Mouse (Mus musculus) neural tube, embryonic 11.5 days (tissue): ENCODE data around the gene Ubox5. TPM values are rescaled to one million over a fixed set of nuclear protein-coding genes. Genes with fewer than 3 reads are reported as not detected.

Experiments used
- ATAC-seq: fragments of 200-750 bp; cut with Nextera tagmentation; 2 replicates; pipeline ENCODE4 v1.8.0; 2017; ENCODE audit warnings: moderate number of reproducible peaks, mild to moderate bottlenecking, moderate TSS enrichment, moderate library complexity; ENCODE audit not compliant: insufficient read depth, low FRiP score, low TSS enrichment
- DNase-seq: peaks from one replicate; pipeline ENCODE4 v3.0.0-alpha.2; 2015; ENCODE audit warnings: low spot score
- H3K27ac ChIP-seq: fragments of 300-500 bp; sonication (generic); 2 replicates; pipeline ENCODE4 v1.5.1; 2014; ENCODE audit warnings: low read depth, mild to moderate bottlenecking, low read length
- H3K27me3 ChIP-seq: fragments of 300-500 bp; sonication (generic); 2 replicates; pipeline ENCODE4 v1.6.1; 2014; ENCODE audit warnings: mild to moderate bottlenecking, low read length, mixed read lengths; ENCODE audit not compliant: control insufficient read depth, insufficient read depth
- H3K36me3 ChIP-seq: fragments of 300-500 bp; sonication (generic); 2 replicates; pipeline ENCODE4 v1.6.1; 2014; ENCODE audit warnings: mild to moderate bottlenecking, low read length, moderate library complexity, mixed read lengths; ENCODE audit not compliant: control insufficient read depth, insufficient read depth
- H3K4me1 ChIP-seq: fragments of 300-500 bp; sonication (generic); 2 replicates; pipeline ENCODE4 v1.6.1; 2014; ENCODE audit warnings: low read length, mixed read lengths; ENCODE audit not compliant: control insufficient read depth, insufficient read depth
- H3K4me2 ChIP-seq: fragments of 300-500 bp; sonication (generic); 2 replicates; pipeline ENCODE4 v1.6.1; 2014; ENCODE audit warnings: low read depth, mild to moderate bottlenecking, moderate library complexity
- H3K4me3 ChIP-seq: fragments of 300-500 bp; sonication (generic); 2 replicates; pipeline ENCODE4 v1.5.1; 2014; ENCODE audit warnings: low read depth, low read length
- H3K9ac ChIP-seq: fragments of 300-500 bp; sonication (generic); 2 replicates; pipeline ENCODE4 v1.6.1; 2014; ENCODE audit warnings: mild to moderate bottlenecking, low read length
- H3K9me3 ChIP-seq: fragments of 300-500 bp; sonication (generic); 2 replicates; pipeline ENCODE4 v1.6.1; 2016; ENCODE audit warnings: low read length; ENCODE audit not compliant: control insufficient read depth
- WGBS: fragments of 180-500 bp; shearing (Covaris S2); extraction: QIAGEN DNeasy Blood & Tissue Kit; methylation state at CpG from one replicate; pipeline ENCODE4 v1.1.7; 2014; 5-methylcytosine and 5-hydroxymethylcytosine counted together
- polyA plus RNA-seq: library from polyadenylated mRNA; unstranded; fragments of >200 nt; fragmentation: Nextera tagmentation; extraction: Ambion mirVana; gene quantifications from 2 replicates; pipeline ENCODE4 v1.2.1, GENCODE M21; 2014

Ubox5 gene
- polyA plus RNA-seq, 1 experiment from 2014 or later = 19.1 TPM

DNA sequence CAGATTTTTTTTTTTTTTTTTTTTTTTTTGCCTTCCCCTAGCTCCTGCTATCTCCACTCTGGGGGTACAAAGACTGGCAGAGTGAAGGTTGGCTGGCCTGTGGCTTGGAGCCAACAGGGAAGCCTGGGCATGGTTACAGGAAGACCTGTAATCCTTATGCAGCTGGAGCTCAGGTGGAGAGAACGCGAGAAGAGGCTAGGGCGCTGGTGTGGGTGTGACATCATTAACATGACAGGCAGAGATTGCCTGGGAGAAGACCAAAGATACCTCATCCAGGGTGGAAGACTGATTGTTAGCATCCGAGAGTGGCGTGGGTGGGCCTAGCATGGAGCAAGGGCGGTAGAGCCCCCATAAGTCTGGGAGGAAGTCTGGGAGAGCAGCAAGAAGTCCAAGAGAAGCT, 9.4 kb upstream of the Ubox5 start:
- no peak for DNase-seq
- H3K4me1 ChIP-seq = peaks cover 17% of the 10 kb centered on the region
- WGBS = 71% methylated on average over 6 of the region's 6 CpGs
- H3K27me3 ChIP-seq = peaks cover 44% of the 10 kb centered on the region
- no peak overlapping the region for H3K4me3 ChIP-seq
- H3K9me3 ChIP-seq = no peaks in the 10 kb centered on the region
- no peak overlapping the region for H3K9ac ChIP-seq
- H3K27ac ChIP-seq = no peak overlapping the region
- ATAC-seq = no peak
- no peak overlapping the region for H3K4me2 ChIP-seq
- no peaks in the 10 kb centered on the region for H3K36me3 ChIP-seq

DNA sequence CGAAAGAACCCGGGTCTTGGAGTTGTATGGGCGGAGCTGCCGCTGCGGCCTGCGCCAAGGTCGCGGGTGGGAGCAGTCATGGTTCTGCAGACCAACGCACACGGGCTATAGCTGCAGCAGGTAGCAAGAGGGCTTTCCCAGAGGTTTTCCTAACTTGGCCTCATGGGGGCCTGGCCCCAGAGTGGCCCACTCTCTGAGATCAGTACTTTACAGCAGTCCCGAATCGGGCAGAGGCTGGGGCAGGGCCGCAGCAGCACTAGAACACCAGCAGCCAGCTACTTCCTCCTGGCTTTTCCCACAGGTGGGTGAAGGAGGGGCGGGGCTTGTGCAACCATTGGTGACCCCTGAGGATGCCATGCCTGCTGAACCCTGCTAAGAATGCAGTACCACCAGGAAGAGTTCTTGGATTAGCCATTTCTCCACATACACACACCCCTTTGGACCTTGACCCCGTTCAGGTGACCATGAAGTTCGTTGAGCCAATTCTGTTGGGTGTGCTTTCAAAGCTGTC, 8.3 kb upstream of the Ubox5 start:
- Histone ChIP-seq H3K27me3 (peaks cover 49% of the 10 kb centered on the region), H3K4me3 (no peak overlapping the region), H3K9ac (no peak overlapping the region), H3K9me3 (no peaks in the 10 kb centered on the region), H3K4me1 (peaks cover 20% of the 10 kb centered on the region), H3K27ac (no peak overlapping the region), H3K36me3 (no peaks in the 10 kb centered on the region), H3K4me2 (no peak overlapping the region)
- DNase-seq (no peak), ATAC-seq (no peak)
- WGBS = 28% methylated on average over 16 of the region's 16 CpGs

DNA sequence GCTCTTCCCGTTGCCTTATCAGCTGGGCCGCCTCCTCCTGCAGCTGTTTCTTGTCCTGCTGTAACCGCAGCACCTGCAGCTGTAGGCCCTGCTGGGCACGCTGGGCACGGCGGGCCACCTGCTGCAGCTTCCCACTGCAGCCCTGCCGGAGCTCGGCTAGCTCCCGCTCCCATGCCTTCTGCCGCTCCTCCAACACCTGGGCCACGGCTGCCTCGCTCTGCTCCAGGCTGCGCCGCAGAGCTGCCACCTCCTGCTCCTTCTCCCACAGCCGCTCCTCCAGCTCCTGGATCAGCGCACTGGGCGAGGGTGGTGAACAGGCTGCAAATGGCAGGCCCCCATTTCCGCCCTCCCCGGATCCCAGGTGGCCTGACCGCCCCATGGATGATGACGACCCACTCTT, 6.0 kb upstream of the Ubox5 start:
- Histone ChIP-seq H3K9ac (no peak overlapping the region), H3K4me3 (no peak overlapping the region)
- WGBS = 5% methylated on average over 21 of the region's 21 CpGs

DNA sequence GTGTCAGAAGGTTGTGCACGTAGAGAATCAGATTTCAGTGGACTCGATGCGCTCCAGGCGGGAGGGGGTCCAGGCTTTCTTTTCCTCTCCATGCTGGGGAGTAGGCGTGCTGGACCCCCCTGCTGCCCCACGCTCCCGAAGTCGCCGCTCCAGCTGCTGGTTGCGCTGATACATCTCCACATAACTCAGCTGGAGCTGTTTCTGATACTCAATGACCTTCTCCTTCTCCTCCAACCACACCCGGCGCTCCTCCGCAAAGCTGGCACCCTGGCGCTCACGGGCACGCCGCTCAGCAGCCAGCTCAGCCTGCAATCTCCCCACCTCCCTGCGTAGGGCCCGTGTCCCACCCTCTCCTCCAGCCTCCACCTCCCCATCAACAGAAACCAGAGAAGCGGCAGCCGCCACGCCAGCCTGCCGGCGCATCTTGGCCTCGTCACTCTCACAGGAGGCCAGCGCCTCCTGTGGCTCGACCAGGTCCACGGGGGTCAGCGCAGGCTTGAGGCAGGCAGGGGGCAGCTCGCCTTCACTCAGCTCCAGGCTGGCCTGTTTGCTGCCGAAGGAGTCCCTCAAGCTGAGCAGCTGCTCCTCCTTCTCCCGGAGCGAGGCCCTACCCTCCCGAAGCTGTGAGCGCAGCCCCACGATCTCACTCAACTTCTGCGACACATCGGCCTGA, 5.0 kb upstream of the Ubox5 start:
- DNase-seq (peak; percentile 52), ATAC-seq (no peak; the same call in 1 of the 2 replicates)
- Histone ChIP-seq H3K36me3 (no peaks in the 10 kb centered on the region), H3K9me3 (no peaks in the 10 kb centered on the region), H3K4me3 (peak overlapping the region; percentile 20), H3K4me2 (peak overlapping the region; percentile 50), H3K9ac (peak overlapping the region; percentile 47), H3K27me3 (peaks cover 49% of the 10 kb centered on the region), H3K4me1 (peaks cover 15% of the 10 kb centered on the region), H3K27ac (no peak overlapping the region)
- WGBS = under 1% methylated on average over 38 of the region's 38 CpGs

More for the DNA sequence above, 6.0 kb upstream of the Ubox5 start:
- Histone ChIP-seq H3K27ac (no peak overlapping the region), H3K4me2 (no peak overlapping the region), H3K9me3 (no peaks in the 10 kb centered on the region), H3K36me3 (no peaks in the 10 kb centered on the region), H3K4me1 (peaks cover 15% of the 10 kb centered on the region), H3K27me3 (peaks cover 49% of the 10 kb centered on the region)
- ATAC-seq (no peak), DNase-seq (no peak)

DNA sequence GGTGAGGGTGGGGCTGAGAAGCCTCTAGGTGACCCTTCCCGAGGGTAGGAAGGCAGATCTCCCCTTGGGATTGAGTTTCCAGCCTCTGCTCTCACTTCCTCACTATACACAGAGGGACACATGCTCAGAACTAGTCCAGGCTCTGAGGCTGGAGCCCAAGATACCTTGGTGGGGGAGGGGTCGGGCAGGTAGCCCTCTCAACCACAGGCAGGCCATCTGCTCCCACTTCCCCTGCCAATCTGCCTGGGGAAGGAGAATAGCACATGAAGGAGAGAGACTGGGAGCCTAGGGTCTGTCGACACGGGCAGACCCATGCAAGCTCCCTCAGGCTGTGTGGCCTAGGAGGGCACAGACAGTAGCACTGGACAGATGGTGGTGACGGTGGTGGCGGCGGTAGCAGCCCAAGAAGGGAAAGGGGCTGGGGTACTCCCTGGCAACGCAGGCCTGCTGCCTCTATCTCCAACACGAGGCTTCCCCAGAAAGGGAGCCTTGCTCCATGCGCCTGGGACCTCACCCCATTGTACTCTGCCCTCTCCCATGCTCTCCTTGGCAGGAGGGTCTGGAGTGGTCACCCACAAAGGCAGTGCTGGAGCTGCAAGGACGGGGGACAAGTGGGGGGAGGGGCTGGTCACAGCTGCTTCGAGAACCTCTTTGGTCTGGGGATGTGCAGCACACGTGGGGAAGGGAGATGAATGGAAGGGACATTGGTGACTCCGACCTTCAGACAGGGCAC, 4.3 kb upstream of the Ubox5 start:
- ATAC-seq (peak; percentile 17; the same call in 1 of the 2 replicates), DNase-seq (peak; percentile 47)
- Histone ChIP-seq H3K27ac (no peak overlapping the region), H3K4me3 (peak overlapping the region; percentile 20; the same call in 1 of the 2 replicates), H3K9me3 (no peaks in the 10 kb centered on the region), H3K4me1 (peaks cover 15% of the 10 kb centered on the region), H3K4me2 (peak overlapping the region; percentile 50), H3K9ac (no peak overlapping the region; the same call in 1 of the 2 replicates), H3K36me3 (no peaks in the 10 kb centered on the region), H3K27me3 (peaks cover 49% of the 10 kb centered on the region)
- 13% methylated on average over 13 of the region's 14 CpGs for WGBS

DNA sequence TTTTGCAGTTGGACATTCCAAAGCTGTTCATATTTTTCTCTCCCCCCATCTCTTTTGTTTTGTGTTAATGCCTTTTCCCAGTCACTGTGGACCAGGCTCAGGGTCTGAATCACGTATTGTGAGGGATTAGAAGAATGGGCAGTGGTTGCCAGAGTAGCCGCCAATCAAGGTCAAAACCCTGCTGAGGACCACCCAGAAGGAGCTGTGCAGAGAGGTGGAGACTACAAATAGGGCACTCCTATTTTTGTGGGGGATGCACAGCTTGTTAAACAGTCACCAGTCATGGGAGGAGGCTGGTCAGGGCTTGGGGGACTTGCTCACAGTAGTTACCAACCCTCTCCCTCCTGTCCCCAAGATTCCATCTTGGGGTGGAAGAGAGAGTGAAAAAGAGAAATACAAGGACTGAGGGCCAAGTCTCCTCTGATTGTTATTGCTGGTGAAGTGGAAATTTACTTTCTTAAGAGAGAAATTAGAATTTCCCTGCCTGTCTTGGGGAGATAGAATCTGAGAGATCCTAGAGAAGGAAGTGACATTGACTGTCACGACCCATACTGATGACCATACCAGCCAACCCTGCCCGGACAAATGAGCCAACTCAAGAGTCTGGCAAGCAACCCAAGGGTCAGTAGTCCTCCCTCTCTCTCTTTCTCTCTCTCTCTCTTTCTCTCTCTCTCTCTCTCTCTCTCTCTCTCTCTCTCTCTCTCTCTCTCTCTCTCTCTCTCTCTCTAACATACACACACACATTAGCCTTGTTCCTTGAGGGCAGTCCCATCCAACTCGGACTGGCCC, 3.2 kb upstream of the Ubox5 start:
- WGBS = 55% methylated on average over 5 of the region's 5 CpGs
- no peak overlapping the region for H3K27ac ChIP-seq
- H3K9ac ChIP-seq = no peak overlapping the region
- no peak overlapping the region for H3K4me2 ChIP-seq
- H3K9me3 ChIP-seq = no peaks in the 10 kb centered on the region
- no peak overlapping the region for H3K4me3 ChIP-seq
- no peaks in the 10 kb centered on the region for H3K36me3 ChIP-seq
- H3K4me1 ChIP-seq = peaks cover 19% of the 10 kb centered on the region
- ATAC-seq (no peak), DNase-seq (no peak)
- H3K27me3 ChIP-seq = peaks cover 42% of the 10 kb centered on the region

DNA sequence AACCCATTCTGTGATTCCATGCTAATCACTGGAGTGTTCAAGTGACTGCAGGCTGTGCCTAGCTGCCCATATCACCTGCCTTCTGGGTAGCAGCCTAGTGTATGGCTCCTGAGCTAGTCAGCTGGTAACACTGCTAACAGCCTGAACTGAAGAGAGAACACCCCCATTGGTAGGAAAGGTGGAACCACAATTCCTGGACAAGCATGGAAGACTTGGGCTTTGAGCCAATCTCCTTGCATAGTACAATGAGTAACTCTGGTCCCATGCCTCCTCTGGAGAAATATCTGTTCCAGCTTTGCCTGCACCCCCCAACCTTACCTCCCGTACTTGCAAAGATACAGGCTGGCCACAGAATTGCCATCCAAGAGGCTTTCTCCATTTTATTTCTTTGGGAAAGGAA, 2.6 kb upstream of the Ubox5 start:
- Histone ChIP-seq H3K27me3 (peaks cover 35% of the 10 kb centered on the region), H3K27ac (no peak overlapping the region), H3K9ac (no peak overlapping the region), H3K4me1 (peaks cover 19% of the 10 kb centered on the region), H3K36me3 (no peaks in the 10 kb centered on the region), H3K9me3 (no peaks in the 10 kb centered on the region), H3K4me2 (no peak overlapping the region), H3K4me3 (no peak overlapping the region)
- 82% methylated on average over 1 of the region's 1 CpGs for WGBS
- DNase-seq = no peak
- no peak for ATAC-seq

DNA sequence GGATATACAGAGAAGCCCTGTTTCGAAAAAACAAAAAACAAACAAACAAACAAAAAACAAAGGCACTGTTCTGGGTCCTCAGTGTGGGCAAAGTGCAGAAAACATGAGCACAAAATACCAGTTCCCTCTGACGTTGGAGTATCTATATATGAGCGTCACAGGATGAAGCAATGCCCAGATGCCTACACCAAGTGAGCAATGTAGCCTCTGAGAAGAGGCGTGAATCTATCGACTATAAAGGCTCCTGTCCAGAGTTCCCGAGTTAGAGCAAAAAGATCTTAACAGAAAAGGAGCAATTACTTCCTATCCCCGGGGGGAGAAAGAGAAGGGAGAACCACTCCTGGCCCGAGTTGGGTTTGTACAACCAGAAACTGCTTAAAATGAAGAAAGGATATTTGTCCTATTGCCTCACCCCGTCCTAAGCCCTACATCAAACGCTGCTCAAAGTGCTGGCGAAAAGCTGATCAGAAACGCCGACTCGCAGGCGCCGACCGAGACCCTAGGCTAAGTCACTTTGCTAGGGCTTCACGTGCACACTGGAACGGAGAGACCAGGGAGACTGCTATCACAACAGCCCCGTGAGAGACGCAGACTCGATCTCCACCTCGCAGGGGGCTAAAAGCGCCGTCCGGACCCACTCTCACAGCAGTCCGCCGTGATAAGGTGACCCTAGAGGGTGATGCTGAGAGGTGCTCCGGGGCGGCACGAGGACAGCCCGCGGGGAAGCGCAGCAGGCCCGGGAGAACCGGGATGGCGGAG, 579 bp downstream of the Ubox5 start:
- Histone ChIP-seq H3K27me3 (peaks cover 5% of the 10 kb centered on the region; the same call in 1 of the 2 replicates), H3K27ac (no peak overlapping the region), H3K9ac (peak overlapping the region; percentile 92), H3K4me2 (peak overlapping the region; percentile 76), H3K9me3 (no peaks in the 10 kb centered on the region), H3K4me3 (peak overlapping the region; percentile 96), H3K4me1 (peaks cover 7% of the 10 kb centered on the region; the same call in 1 of the 2 replicates), H3K36me3 (0 out of 2 replicates have a peak, but pooled peaks cover 2% of the 10 kb centered on the region)
- DNase-seq = no peak
- 3% methylated on average over 37 of the region's 37 CpGs for WGBS
- ATAC-seq = peak; percentile 45
